Mouse (Mus musculus): ENCODE measurements around the gene Dnajb9. TPM values are rescaled to one million over a fixed set of nuclear protein-coding genes. Genes with fewer than 3 reads are reported as not detected.

Gene Dnajb9
- 11.7 and 13.7 TPM in 2 replicates for polyA plus RNA-seq (2012; rRNA removed)

DNA sequence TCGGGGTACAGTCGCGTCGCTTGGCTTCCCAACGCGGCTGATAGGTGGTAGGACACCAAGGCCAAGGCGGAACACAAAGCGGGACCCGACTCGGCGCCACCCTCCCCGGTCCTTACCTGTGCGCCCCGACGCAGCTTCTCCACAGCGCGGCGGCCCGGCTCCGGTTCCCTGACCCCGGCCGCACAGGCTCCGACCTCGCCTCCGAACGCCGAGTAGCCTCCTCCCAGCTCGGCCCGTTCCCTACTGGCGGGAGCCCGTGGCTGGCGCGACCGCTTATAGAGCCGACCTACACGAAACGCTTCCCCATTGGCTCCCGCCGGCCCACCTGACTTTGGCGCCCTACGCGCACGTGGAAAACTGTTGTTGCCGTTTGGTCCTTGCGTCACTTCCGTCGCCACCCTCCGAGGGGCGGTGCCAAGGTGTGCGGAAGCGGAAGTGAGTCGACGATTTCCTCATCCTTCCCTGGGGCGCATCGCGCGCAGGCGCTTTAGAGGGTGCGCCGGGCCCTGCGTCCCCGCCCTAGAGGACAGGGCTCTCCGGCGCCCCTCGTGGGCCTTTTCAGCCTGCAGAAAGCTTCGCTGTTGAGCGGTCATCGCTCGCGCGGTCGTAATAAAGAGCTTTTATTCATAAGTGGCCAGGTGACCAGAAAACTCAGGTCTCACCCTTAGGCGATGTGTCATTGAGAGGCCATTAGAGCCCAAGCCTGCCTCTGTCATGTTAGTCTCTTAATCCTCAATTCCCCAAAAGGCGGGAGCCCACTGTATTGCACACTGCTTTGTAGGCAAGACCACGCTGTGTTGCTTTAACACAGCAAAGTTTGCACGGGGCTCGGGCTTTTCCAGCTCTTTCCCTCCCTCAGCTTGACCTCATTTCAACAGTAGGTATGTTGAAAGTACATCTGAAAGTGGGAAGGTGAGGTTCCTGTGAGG lies at the start of gene Dnajb9:
Dnajb9 (minus strand) TSS at position 503 of the 929 bp plus-strand sequence.

DNA sequence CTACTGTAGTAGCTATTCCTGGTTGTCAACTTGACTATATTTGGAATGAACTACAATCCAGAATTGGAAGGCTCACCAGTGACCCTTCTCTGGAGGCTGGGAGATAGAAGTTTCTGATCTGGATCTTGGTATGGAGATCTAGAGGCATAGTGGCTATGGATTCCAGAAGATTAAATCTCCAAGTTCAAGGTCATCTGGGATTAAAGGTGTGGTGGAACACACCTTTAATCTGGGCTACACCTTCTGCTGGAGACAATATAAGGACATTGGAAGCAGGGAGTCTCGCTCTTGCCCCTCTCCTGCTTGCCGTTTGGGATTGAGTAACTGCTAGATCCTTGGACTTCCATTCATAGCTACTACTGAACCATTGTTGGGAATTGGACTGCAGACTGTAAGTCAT lies 10.9 kb upstream of the Dnajb9 start, which contains the start of gene Pnpla8:
Pnpla8 (plus strand) TSS at position 301 of the 400 bp plus-strand sequence.

Other genes with a start within 250 kb of the Dnajb9 start
- gene Pnpla8, start 11.0 kb upstream of the Dnajb9 start, polyA plus RNA-seq (2012; rRNA removed) = 21.6 and 21.8 TPM in 2 replicates
- gene Nrcam, start 118.6 kb upstream of the Dnajb9 start, polyA plus RNA-seq (2012; rRNA removed) = 0.03 and 0.05 TPM in 2 replicates

Measured in liver, embryonic 18 days (tissue).